Mouse (Mus musculus) bone marrow, adult 2 months (tissue): ENCODE data around the gene Ppp1r12a.

Experiments used
- CTCF ChIP-seq: fragments of 200-500 bp; IDR thresholded peaks from 2 replicates; pipeline ENCODE4 v1.5.1; 2011; ENCODE audit warnings: low read length, control low read depth; ENCODE audit not compliant: control insufficient read depth, insufficient read depth
- POLR2A ChIP-seq: fragments of 200-500 bp; IDR thresholded peaks from 2 replicates; pipeline ENCODE4 v1.6.1; 2011; ENCODE audit warnings: low read depth, mild to moderate bottlenecking, control low read depth, low read length, borderline replicate concordance; ENCODE audit not compliant: control insufficient read depth

GRCm38 (mm10) chr10:108182386-108182785, 20.4 kb downstream of the Ppp1r12a start:
- no peak for TF ChIP-seq CTCF
- TF ChIP-seq POLR2A: no peak
